Mouse (Mus musculus) bone marrow macrophage, adult 2 months (primary cell): ENCODE results near the gene Asb3. TPM values are rescaled to one million over a fixed set of nuclear protein-coding genes. Genes with fewer than 3 reads are reported as not detected.

Source experiments
- H3K27ac ChIP-seq: 2 replicates; pipeline ENCODE4 v1.5.1; 2012; ENCODE audit warnings: low read depth, low read length; ENCODE audit not compliant: insufficient read depth
- H3K4me1 ChIP-seq: 2 replicates; pipeline ENCODE4 v1.6.1; 2012; ENCODE audit warnings: low read length; ENCODE audit not compliant: control insufficient read depth, insufficient read depth
- H3K4me3 ChIP-seq: 2 replicates; pipeline ENCODE4 v1.5.1; 2012; ENCODE audit warnings: mild to moderate bottlenecking, low read length, moderate library complexity; ENCODE audit not compliant: insufficient read depth
- CTCF ChIP-seq: IDR thresholded peaks from 2 replicates; pipeline ENCODE4 v1.5.1; 2012; ENCODE audit warnings: low read depth, mild to moderate bottlenecking, low read length, moderate library complexity
- POLR2A ChIP-seq: IDR thresholded peaks from 2 replicates; pipeline ENCODE4 v1.6.1; 2012; ENCODE audit warnings: mild to moderate bottlenecking, low read depth, low read length, borderline replicate concordance
- polyA plus RNA-seq: library from polyadenylated mRNA; stranded (reverse); fragments of >200 nt; gene quantifications from 2 replicates; pipeline ENCODE4 v1.2.4, GENCODE M21; 2012; ENCODE audit not compliant: missing spikeins, insufficient read depth, insufficient read length

The Asb3 gene
- polyA plus RNA-seq, 1 experiment: 17.9 TPM

GRCm38 (mm10) chr11:30928079-30928478 is 42.9 kb downstream of the Asb3 start:
- H3K27ac ChIP-seq: no peak overlapping the region
- H3K4me3 ChIP-seq: no peak overlapping the region
- H3K4me1 ChIP-seq: no peaks in the 10 kb centered on the region
- TF ChIP-seq POLR2A: no peak
- TF ChIP-seq CTCF: no peak

- TF ChIP-seq POLR2A (no peak), CTCF (no peak)
- H3K4me1 ChIP-seq: no peaks in the 10 kb centered on the region
- H3K27ac ChIP-seq: no peak overlapping the region
- H3K4me3 ChIP-seq: no peak overlapping the region
Observed at GRCm38 (mm10) chr11:30928498-30928897, 43.3 kb downstream of the Asb3 start.

GRCm38 (mm10) chr11:30943522-30943921 is 58.3 kb downstream of the Asb3 start:
- Histone ChIP-seq H3K27ac (no peak overlapping the region), H3K4me3 (no peak overlapping the region), H3K4me1 (no peaks in the 10 kb centered on the region)
- no peak for TF ChIP-seq CTCF
- TF ChIP-seq POLR2A: no peak

GRCm38 (mm10) chr11:30952829-30953228 is 67.6 kb downstream of the Asb3 start:
- Histone ChIP-seq H3K4me3 (peak overlapping the region; percentile 92; the same call in 1 of the 2 replicates), H3K27ac (no peak overlapping the region), H3K4me1 (peaks cover 4% of the 10 kb centered on the region; the same call in 1 of the 2 replicates)
- no peak for TF ChIP-seq CTCF
- TF ChIP-seq POLR2A: no peak

- H3K4me1 ChIP-seq: peaks cover 4% of the 10 kb centered on the region; the same call in 1 of the 2 replicates
- peak overlapping the region; percentile 50 for H3K27ac ChIP-seq
- TF ChIP-seq CTCF (no peak), POLR2A (no peak)
- H3K4me3 ChIP-seq: peak overlapping the region; percentile 92
Observed at GRCm38 (mm10) chr11:30953469-30954154, 68.4 kb downstream of the Asb3 start.

GRCm38 (mm10) chr11:30954279-30954725 is 69.1 kb downstream of the Asb3 start, which contains the start of gene Erlec1:
Gene Erlec1 (minus strand): TSS chr11:30954335.
- H3K4me1 ChIP-seq: peaks cover 4% of the 10 kb centered on the region; the same call in 1 of the 2 replicates
- peak within 1 kb of the TSS; percentile 50 for H3K27ac ChIP-seq
- peak within 1 kb of the TSS; percentile 92 for H3K4me3 ChIP-seq
- TF ChIP-seq POLR2A (no peak), CTCF (no peak)

- peaks cover 4% of the 10 kb centered on the region; the same call in 1 of the 2 replicates for H3K4me1 ChIP-seq
- no peak for TF ChIP-seq CTCF
- TF ChIP-seq POLR2A: no peak
- H3K27ac ChIP-seq: no peak overlapping the region
- H3K4me3 ChIP-seq: no peak overlapping the region
Observed at GRCm38 (mm10) chr11:30985237-30985636, 100.0 kb downstream of the Asb3 start.

GRCm38 (mm10) chr11:30985877-30986624 is 100.8 kb downstream of the Asb3 start, which contains the start of gene Chac2:
Gene Chac2 (minus strand): TSS chr11:30986350.
- Histone ChIP-seq H3K4me3 (peak within 1 kb of the TSS; percentile 67), H3K4me1 (peaks cover 4% of the 10 kb centered on the region; the same call in 1 of the 2 replicates), H3K27ac (peak within 1 kb of the TSS; percentile 59)
- no peak for TF ChIP-seq CTCF
- no peak for TF ChIP-seq POLR2A

GRCm38 (mm10) chr11:30986625-30987017 is 101.4 kb downstream of the Asb3 start:
- Histone ChIP-seq H3K4me3 (peak overlapping the region; percentile 67), H3K4me1 (peaks cover 4% of the 10 kb centered on the region; the same call in 1 of the 2 replicates), H3K27ac (peak overlapping the region; percentile 59)
- TF ChIP-seq POLR2A (no peak), CTCF (no peak)
